Mouse (Mus musculus): ENCODE results near the gene A630023A22Rik.

The A630023A22Rik gene

GRCm38 (mm10) chr14:34087856-34088398 lies 14.6 kb downstream of the A630023A22Rik start:
- DNase-seq (ENCODE audit: extremely low spot score, low read depth, low spot score), result no peak

GRCm38 (mm10) chr14:34086806-34087205 lies 15.7 kb downstream of the A630023A22Rik start:
- DNase-seq (ENCODE audit: extremely low spot score, low read depth, low spot score), result no peak

- DNase-seq (ENCODE audit: extremely low spot score, low read depth, low spot score), result no peak
Observed at GRCm38 (mm10) chr14:34085731-34086130, 16.8 kb downstream of the A630023A22Rik start, which contains the start of gene Anxa8. TSS of gene Anxa8 (plus strand) at chr14:34085981.

- DNase-seq (ENCODE audit: extremely low spot score, low read depth, low spot score), result peak; percentile 61
Observed at GRCm38 (mm10) chr14:34080321-34080997, 22.1 kb downstream of the A630023A22Rik start.

GRCm38 (mm10) chr14:34078293-34078692 lies 24.3 kb downstream of the A630023A22Rik start:
- no peak for DNase-seq (ENCODE audit: extremely low spot score, low read depth, low spot score)

- DNase-seq (ENCODE audit: extremely low spot score, low read depth, low spot score), result no peak
Observed at GRCm38 (mm10) chr14:34077222-34077621, 25.3 kb downstream of the A630023A22Rik start.

- DNase-seq (ENCODE audit: extremely low spot score, low read depth, low spot score), result no peak
Observed at GRCm38 (mm10) chr14:34075346-34075745, 27.2 kb downstream of the A630023A22Rik start.

GRCm38 (mm10) chr14:34071665-34072064 lies 30.9 kb downstream of the A630023A22Rik start:
- no peak for DNase-seq (ENCODE audit: extremely low spot score, low read depth, low spot score)

- no peak for DNase-seq (ENCODE audit: extremely low spot score, low read depth, low spot score)
Observed at GRCm38 (mm10) chr14:34052516-34052915, 50.0 kb downstream of the A630023A22Rik start, which contains the start of gene Antxrl. TSS of gene Antxrl (plus strand) at chr14:34052707.

GRCm38 (mm10) chr14:34050101-34050779 lies 52.3 kb downstream of the A630023A22Rik start:
- DNase-seq (ENCODE audit: extremely low spot score, low read depth, low spot score), result no peak

- no peak for DNase-seq (ENCODE audit: extremely low spot score, low read depth, low spot score)
Observed at GRCm38 (mm10) chr14:34043341-34043740, 59.2 kb downstream of the A630023A22Rik start.

- no peak for DNase-seq (ENCODE audit: extremely low spot score, low read depth, low spot score)
Observed at GRCm38 (mm10) chr14:34041241-34041640, 61.3 kb downstream of the A630023A22Rik start.

GRCm38 (mm10) chr14:34033841-34034610 lies 68.5 kb downstream of the A630023A22Rik start:
- no peak for DNase-seq (ENCODE audit: extremely low spot score, low read depth, low spot score)

GRCm38 (mm10) chr14:34026710-34027109 lies 75.8 kb downstream of the A630023A22Rik start:
- no peak for DNase-seq (ENCODE audit: extremely low spot score, low read depth, low spot score)

GRCm38 (mm10) chr14:34016938-34017337 lies 85.6 kb downstream of the A630023A22Rik start:
- no peak for DNase-seq (ENCODE audit: extremely low spot score, low read depth, low spot score)

- no peak for DNase-seq (ENCODE audit: extremely low spot score, low read depth, low spot score)
Observed at GRCm38 (mm10) chr14:34016381-34016780, 86.2 kb downstream of the A630023A22Rik start, which contains the start of gene Gm5460. TSS of gene Gm5460 (plus strand) at chr14:34016758.

- no peak for DNase-seq (ENCODE audit: extremely low spot score, low read depth, low spot score)
Observed at GRCm38 (mm10) chr14:34015063-34015462, 87.5 kb downstream of the A630023A22Rik start, which contains the start of gene Gm30083. TSS of gene Gm30083 (minus strand) at chr14:34015182.

GRCm38 (mm10) chr14:34002358-34002757 lies 100.2 kb downstream of the A630023A22Rik start:
- no peak for DNase-seq (ENCODE audit: extremely low spot score, low read depth, low spot score)

- DNase-seq (ENCODE audit: extremely low spot score, low read depth, low spot score), result no peak
Observed at GRCm38 (mm10) chr14:34001445-34001844, 101.1 kb downstream of the A630023A22Rik start.

All from hindlimb bud, embryonic 11.5 days (tissue).